ENCODE assay signal across 10 mouse cellular contexts in the genomic region with DNA sequence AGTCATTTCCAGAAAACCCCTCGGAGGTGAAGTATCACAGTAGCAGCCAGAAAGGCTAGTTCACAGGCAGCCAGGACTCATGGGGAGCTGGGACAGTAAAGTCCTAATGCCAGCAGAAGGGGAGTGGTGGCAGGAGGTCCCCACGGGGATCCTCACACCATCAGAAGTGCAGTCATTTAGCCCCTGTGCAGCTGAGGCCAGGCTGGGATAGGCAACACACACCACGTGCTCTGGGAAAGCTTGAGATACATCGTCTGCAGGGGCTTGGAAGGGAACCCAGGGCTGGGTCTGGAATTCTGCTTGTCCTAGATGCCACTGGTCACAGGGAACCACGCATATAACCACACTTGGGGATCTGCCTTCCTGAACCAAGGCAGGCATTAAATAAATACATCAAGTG. TPM values are rescaled to one million over a fixed set of nuclear protein-coding genes. Genes with fewer than 3 reads are reported as not detected.
DNase-seq lines count a peak whose midpoint lies in the region; ATAC-seq and TF ChIP-seq lines count a peak whose summit lies in the region.
"Had no signal": no experiment of that assay in that cellular context is flagged by ENCODE, and none has a peak within 500 bp of the region (broad histone marks: within the 10 kb centered on the region; RNA-seq: fewer than 3 reads in every experiment).

No protein-coding gene starts in this region.

- H3K9ac ChIP-seq in limb, embryonic 11.5 days (ENCODE audit: low read length): peak overlapping the region; percentile 94

- H3K27me3 ChIP-seq in forebrain, embryonic 10.5 days (ENCODE audit: poor library complexity, severe bottlenecking): peaks cover 22% of the 10 kb centered on the region
- no peaks in the 10 kb centered on the region for H3K27me3 ChIP-seq in limb, embryonic 11.5 days (ENCODE audit: control insufficient read depth, insufficient read depth, low read length)
- H3K27me3 ChIP-seq in small intestine, adult 2 months (ENCODE audit: control insufficient read depth, insufficient read depth, low read length): no peaks in the 10 kb centered on the region

- intact Hi-C loops in left cerebral cortex, postnatal 4 days (cut with DNase I): loop anchor here (10.0 kb wide), 1 partner anchor 166 kb away; no protein-coding TSS in a partner anchor

- H3K4me3 ChIP-seq in forebrain, embryonic 10.5 days: peak overlapping the region; percentile 89
- peak overlapping the region; percentile 74 for H3K4me3 ChIP-seq in limb, embryonic 11.5 days (ENCODE audit: low read depth, low read length)
- H3K4me3 ChIP-seq in small intestine, adult 2 months (ENCODE audit: low read depth, low read length): peak overlapping the region; percentile 40

- no peaks in the 10 kb centered on the region for H3K9me3 ChIP-seq in forebrain, embryonic 10.5 days
- H3K9me3 ChIP-seq in limb, embryonic 11.5 days (ENCODE audit: control insufficient read depth, low read length): no peaks in the 10 kb centered on the region

- no peak for TF ChIP-seq CTCF in small intestine, adult 2 months (IDR thresholded peaks at IDR 0.05; ENCODE audit: extremely low read depth, insufficient read length, insufficient replicate concordance, low read depth, low read length)

- H3K4me2 ChIP-seq in limb, embryonic 11.5 days (ENCODE audit: low read depth, severe bottlenecking): peak overlapping the region; percentile 82

- peaks cover 80% of the 10 kb centered on the region for H3K4me1 ChIP-seq in forebrain, embryonic 10.5 days
- H3K4me1 ChIP-seq in limb, embryonic 11.5 days (ENCODE audit: control insufficient read depth, insufficient read depth, low read length): peaks cover 27% of the 10 kb centered on the region
- H3K4me1 ChIP-seq in small intestine, adult 2 months (ENCODE audit: control insufficient read depth, insufficient read depth, insufficient read length, low read length): peaks cover 29% of the 10 kb centered on the region

- 25% methylated on average over 5 of the region's 5 CpGs for WGBS in forebrain, embryonic 10.5 days
- WGBS in limb, embryonic 11.5 days: 19% methylated on average over 5 of the region's 5 CpGs
- 41% methylated on average over 5 of the region's 5 CpGs for WGBS in small intestine, adult 2 months

- no peak for TF ChIP-seq POLR2A in small intestine, adult 2 months (IDR thresholded peaks at IDR 0.05; ENCODE audit: low read depth, low read length)

- H3K36me3 ChIP-seq in forebrain, embryonic 10.5 days (replicated peaks): peaks cover 3% of the 10 kb centered on the region; the same call in 1 of the 2 replicates
- no peaks in the 10 kb centered on the region for H3K36me3 ChIP-seq in limb, embryonic 11.5 days (ENCODE audit: control insufficient read depth, insufficient read depth, low read length)
- no peaks in the 10 kb centered on the region for H3K36me3 ChIP-seq in small intestine, adult 2 months (ENCODE audit: control insufficient read depth, insufficient read depth, low read length)

- no peak for ATAC-seq in limb, embryonic 11.5 days (ENCODE audit: insufficient number of reproducible peaks, low FRiP score, low TSS enrichment, low read depth)

- peak overlapping the region; percentile 96 for H3K27ac ChIP-seq in forebrain, embryonic 10.5 days
- no peak overlapping the region for H3K27ac ChIP-seq in limb, embryonic 11.5 days (replicated peaks; ENCODE audit: low read depth, low read length)
- no peak overlapping the region; the same call in 1 of the 2 replicates for H3K27ac ChIP-seq in small intestine, adult 2 months (ENCODE audit: insufficient read depth, low read depth, low read length)
- H3K27ac ChIP-seq: macrophage had no signal

- DNase-seq in left cerebral cortex, postnatal 4 days: peak; percentile 44
- no peak for DNase-seq in left cerebral cortex, adult 8-10 months (ENCODE audit: low spot score in 2 of 2)
- no peak for DNase-seq in forebrain, embryonic 10.5 days (ENCODE audit: extremely low spot score, low spot score)
- no peak for DNase-seq in limb, embryonic 11.5 days (ENCODE audit: low spot score)
- no peak for DNase-seq in layer of hippocampus, adult 9-10 months (ENCODE audit: low spot score)
- no peak for DNase-seq in layer of hippocampus, adult 11-12 months (ENCODE audit: low spot score)
- DNase-seq in right cerebral cortex, adult 2 months (ENCODE audit: low spot score in 2 of 2): no peak

RNA-seq across cellular contexts. Expression of gene Ptgfrn, which starts 1.2 kb away (rescaled TPM):
- total RNA-seq in left cerebral cortex, postnatal 4 days (2021): 10 to 100 TPM; 60.5 to 62.5 TPM
- total RNA-seq in left cerebral cortex, adult 8-10 months (2022): 10 to 100 TPM; 28.8 to 31.3 (median 29.4) TPM
- polyA plus RNA-seq in forebrain, embryonic 10.5 days (2016; fragmentation: Nextera tagmentation; extraction: Ambion mirVana): 3.2 and 3.3 TPM in 2 replicates
- polyA plus RNA-seq in limb, embryonic 11.5 days (2014; fragmentation: Nextera tagmentation; extraction: Ambion mirVana): 6.4 and 6.6 TPM in 2 replicates
- polyA plus RNA-seq in small intestine, adult 2 months (2012; rRNA removed): 15.9 and 26.2 TPM in 2 replicates
- polyA plus RNA-seq: erythroblast, embryonic 14.5 days had no signal
